Mouse (Mus musculus): ENCODE results near the gene Taf13. TPM values are rescaled to one million over a fixed set of nuclear protein-coding genes. Genes with fewer than 3 reads are reported as not detected.
"Not testable (repeated sequence)": the region's sequence is repeated elsewhere in the genome, so short reads cannot be mapped to it uniquely, and the experiment has no call there.

Gene Taf13
- polyA plus RNA-seq, 1 experiment from 2014 or later = 42.1 TPM

DNA sequence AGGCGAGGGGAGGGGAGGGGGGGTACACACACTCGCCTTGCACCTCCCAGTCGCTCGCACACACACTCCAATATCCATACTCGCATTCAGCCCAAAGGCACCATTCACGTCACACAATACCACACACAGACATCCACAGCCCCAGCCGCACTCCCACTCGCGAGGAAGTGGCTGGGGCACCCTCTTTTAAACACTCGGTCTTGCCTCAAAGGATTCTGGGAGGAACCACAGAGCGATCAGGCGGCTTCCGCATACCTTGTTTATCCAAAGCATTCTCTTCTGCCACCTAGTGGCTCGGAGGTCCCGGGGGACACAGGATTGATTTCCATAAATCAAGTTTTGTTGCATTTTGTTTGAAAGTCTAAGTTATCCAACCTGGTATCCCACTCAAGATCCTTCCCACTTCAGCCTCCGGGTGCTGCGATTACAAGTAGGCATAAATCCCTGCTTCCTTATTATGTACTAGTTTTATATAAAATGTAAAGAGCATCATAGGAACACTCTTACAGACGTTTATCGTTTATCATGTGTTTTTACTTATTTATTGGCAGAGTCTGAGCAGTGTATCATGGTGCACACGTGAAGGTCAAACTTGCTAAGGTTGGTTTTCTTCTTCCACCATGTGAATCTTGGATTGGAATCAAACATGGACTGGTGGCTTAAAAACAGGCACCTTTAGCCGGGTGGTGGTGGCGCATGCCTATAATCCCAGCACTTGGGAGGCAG lies 16.7 kb upstream of the Taf13 start:
- peak overlapping the region; percentile 94 for H3K9ac ChIP-seq
- peak overlapping the region; percentile 83 for H3K4me2 ChIP-seq (replicated peaks)
- 19% methylated on average over 18 of the region's 22 CpGs for WGBS
- ATAC-seq (ENCODE audit: low FRiP score, low read depth) = peak; percentile 96
- no peaks in the 10 kb centered on the region for H3K27me3 ChIP-seq
- peaks cover 27% of the 10 kb centered on the region for H3K36me3 ChIP-seq
- H3K27ac ChIP-seq = peak overlapping the region; percentile 86
- H3K9me3 ChIP-seq = no peaks in the 10 kb centered on the region
- peak overlapping the region; percentile 82 for H3K4me3 ChIP-seq
- H3K4me1 ChIP-seq = peaks cover 7% of the 10 kb centered on the region

GRCm38 (mm10) chr3:108557888-108558287 lies 13.6 kb upstream of the Taf13 start:
- no peak overlapping the region for H3K27ac ChIP-seq
- no peaks in the 10 kb centered on the region for H3K9me3 ChIP-seq
- no peak overlapping the region for H3K4me3 ChIP-seq
- ATAC-seq (ENCODE audit: low FRiP score, low read depth) = no peak
- 94% methylated on average over 4 of the region's 4 CpGs for WGBS
- no peaks in the 10 kb centered on the region for H3K27me3 ChIP-seq
- peaks cover 34% of the 10 kb centered on the region for H3K36me3 ChIP-seq
- no peak overlapping the region for H3K9ac ChIP-seq
- no peak overlapping the region for H3K4me2 ChIP-seq (replicated peaks)
- H3K4me1 ChIP-seq = peaks cover 23% of the 10 kb centered on the region

GRCm38 (mm10) chr3:108562133-108562730 lies 9.3 kb upstream of the Taf13 start, which contains the start of gene Tmem167b:
Gene Tmem167b, minus strand, starts transcription at chr3:108562466.
- under 1% methylated on average over 41 of the region's 45 CpGs for WGBS
- peak; percentile 96 for ATAC-seq (ENCODE audit: low FRiP score, low read depth)
- no peaks in the 10 kb centered on the region for H3K27me3 ChIP-seq
- peak within 1 kb of the TSS; percentile 87 for H3K4me2 ChIP-seq (replicated peaks)
- H3K4me1 ChIP-seq = peaks cover 20% of the 10 kb centered on the region
- H3K4me3 ChIP-seq = peak within 1 kb of the TSS; percentile 64
- H3K9me3 ChIP-seq = no peaks in the 10 kb centered on the region
- H3K36me3 ChIP-seq = peaks cover 28% of the 10 kb centered on the region
- H3K27ac ChIP-seq = peak within 1 kb of the TSS; percentile 85
- H3K9ac ChIP-seq = peak within 1 kb of the TSS; percentile 79

DNA sequence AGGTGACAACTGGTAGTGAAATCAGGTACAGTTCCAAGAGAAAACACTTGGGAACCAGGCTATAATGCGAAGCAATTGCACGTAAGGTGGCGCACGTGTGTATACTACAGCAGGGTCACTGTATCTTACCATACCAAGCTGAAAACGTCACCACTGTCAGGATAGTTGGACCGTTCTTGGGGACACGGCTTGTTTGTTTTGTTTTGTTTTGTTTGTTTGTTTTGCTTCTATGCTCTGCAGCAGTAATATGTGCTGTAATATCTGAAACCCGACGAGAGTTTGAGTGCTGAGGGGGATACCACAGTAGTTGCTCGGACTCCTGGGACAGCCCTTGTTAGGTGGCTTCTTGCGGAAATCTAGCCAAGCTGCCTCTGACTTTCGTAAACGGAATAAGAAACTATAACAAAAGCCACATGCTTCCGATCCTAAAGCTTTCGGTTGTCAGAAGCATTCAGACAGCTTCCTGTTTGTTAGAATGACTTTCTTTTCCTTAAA lies 8.7 kb upstream of the Taf13 start:
- Histone ChIP-seq H3K9me3 (no peaks in the 10 kb centered on the region), H3K9ac (peak overlapping the region; percentile 79), H3K27ac (peak overlapping the region; percentile 85), H3K27me3 (no peaks in the 10 kb centered on the region), H3K36me3 (peaks cover 24% of the 10 kb centered on the region), H3K4me3 (peak overlapping the region; percentile 64), H3K4me2 (replicated peaks) (peak overlapping the region; percentile 87), H3K4me1 (peaks cover 20% of the 10 kb centered on the region)
- 9% methylated on average over 15 of the region's 15 CpGs for WGBS
- peak; percentile 61 for ATAC-seq (ENCODE audit: low FRiP score, low read depth)

- 5% methylated on average over 4 of the region's 4 CpGs for WGBS
- Histone ChIP-seq H3K36me3 (peaks cover 19% of the 10 kb centered on the region), H3K4me1 (peaks cover 20% of the 10 kb centered on the region), H3K9me3 (no peaks in the 10 kb centered on the region), H3K27ac (peak overlapping the region; percentile 85), H3K4me3 (peak overlapping the region; percentile 64), H3K27me3 (no peaks in the 10 kb centered on the region), H3K4me2 (replicated peaks) (peak overlapping the region; percentile 87), H3K9ac (peak overlapping the region; percentile 79)
- ATAC-seq (ENCODE audit: low FRiP score, low read depth) = peak; percentile 2; the same call in 1 of the 2 replicates
Measured at GRCm38 (mm10) chr3:108563309-108563708, 8.2 kb upstream of the Taf13 start.

DNA sequence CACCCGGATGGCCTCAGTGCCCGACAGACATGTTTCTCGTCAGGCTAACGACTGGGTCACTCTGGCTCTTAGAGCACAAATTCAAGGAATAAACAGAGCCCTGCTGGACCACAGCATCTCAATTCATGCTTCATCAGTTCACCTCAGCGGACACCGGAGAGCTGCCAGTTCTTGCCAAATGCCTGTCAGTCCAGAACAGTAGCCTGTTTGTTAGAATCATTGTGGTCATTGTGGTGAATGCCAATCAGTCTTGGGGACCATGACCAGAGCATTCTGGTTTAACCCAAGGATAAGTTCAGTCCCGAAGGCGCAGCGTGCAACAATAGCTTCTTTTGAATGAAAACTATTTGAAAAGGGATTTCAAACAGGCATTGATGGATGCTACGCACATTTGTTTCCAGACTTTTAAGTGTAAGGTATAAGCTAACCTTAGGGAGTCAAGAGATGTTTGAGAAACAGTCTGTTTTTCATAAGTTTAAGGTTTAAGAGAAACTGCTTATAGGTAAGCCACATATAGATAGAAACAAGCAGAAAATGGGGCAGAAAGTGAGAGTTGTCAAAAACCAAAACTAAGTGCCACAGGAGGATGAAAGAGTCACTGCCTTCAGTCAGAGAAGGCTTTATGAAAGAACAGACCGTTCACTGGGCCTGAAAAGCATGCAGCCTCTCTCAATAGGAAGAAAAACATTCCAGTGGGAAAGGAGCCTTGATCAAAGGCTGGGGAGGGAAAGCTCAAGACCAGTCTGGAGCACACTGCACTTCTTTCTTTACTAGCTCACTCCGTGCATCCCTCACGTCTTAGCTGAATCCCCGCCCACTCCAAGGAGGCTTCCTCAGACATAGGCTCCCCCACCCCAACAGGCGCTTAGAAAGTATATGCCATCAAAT lies 3.3 kb upstream of the Taf13 start:
- H3K4me2 ChIP-seq (replicated peaks) = no peak overlapping the region
- no peaks in the 10 kb centered on the region for H3K36me3 ChIP-seq
- H3K9ac ChIP-seq = 0 out of 2 replicates have a peak overlapping the region, but pooled peaks have one; percentile 31

GRCm38 (mm10) chr3:108569636-108570035 lies 1.9 kb upstream of the Taf13 start:
- not testable (repeated sequence) for H3K9me3 ChIP-seq; ATAC-seq (ENCODE audit: low FRiP score, low read depth); H3K27me3 ChIP-seq; H3K27ac ChIP-seq; H3K4me3 ChIP-seq; H3K9ac ChIP-seq; H3K36me3 ChIP-seq; H3K4me2 ChIP-seq (replicated peaks)
- 51% methylated on average over 3 of the region's 3 CpGs for WGBS
- H3K4me1 ChIP-seq = peaks cover 20% of the 10 kb centered on the region

More for the DNA sequence above, 3.3 kb upstream of the Taf13 start:
- 62% methylated on average over 15 of the region's 15 CpGs for WGBS
- Histone ChIP-seq H3K4me1 (peaks cover 13% of the 10 kb centered on the region), H3K4me3 (no peak overlapping the region), H3K27ac (peak overlapping the region; percentile 8; the same call in 1 of the 2 replicates), H3K27me3 (no peaks in the 10 kb centered on the region; the same call in 1 of the 2 replicates), H3K9me3 (no peaks in the 10 kb centered on the region)
- no peak for ATAC-seq (ENCODE audit: low FRiP score, low read depth)

DNA sequence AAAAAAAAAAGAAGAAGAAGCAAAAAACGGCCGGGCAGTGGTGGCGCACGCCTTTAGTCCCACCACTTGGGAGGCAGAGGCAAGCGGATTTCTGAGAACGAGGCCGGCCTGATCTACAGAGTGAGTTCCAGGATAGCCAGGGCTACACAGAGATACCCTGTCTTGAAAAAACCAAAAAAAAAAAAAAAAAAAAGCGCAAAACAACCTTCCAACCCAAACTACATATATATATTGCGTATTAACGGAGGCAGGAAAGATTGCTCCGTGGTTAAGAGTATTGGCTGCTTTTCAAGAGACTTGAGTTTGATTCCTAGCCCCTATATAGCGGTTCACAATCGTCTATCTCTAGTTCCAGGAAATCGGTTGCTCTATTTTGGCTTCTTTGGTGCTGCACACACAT lies 685 bp upstream of the Taf13 start:
- Histone ChIP-seq H3K4me1 (peaks cover 20% of the 10 kb centered on the region), H3K36me3 (no peaks in the 10 kb centered on the region), H3K9me3 (no peaks in the 10 kb centered on the region), H3K4me2 (replicated peaks) (peak overlapping the region; percentile 79), H3K27ac (no peak overlapping the region), H3K27me3 (no peaks in the 10 kb centered on the region; the same call in 1 of the 2 replicates), H3K4me3 (peak overlapping the region; percentile 74; the same call in 1 of the 2 replicates), H3K9ac (no peak overlapping the region)
- no peak for ATAC-seq (ENCODE audit: low FRiP score, low read depth)
- WGBS = 88% methylated on average over 14 of the region's 14 CpGs

DNA sequence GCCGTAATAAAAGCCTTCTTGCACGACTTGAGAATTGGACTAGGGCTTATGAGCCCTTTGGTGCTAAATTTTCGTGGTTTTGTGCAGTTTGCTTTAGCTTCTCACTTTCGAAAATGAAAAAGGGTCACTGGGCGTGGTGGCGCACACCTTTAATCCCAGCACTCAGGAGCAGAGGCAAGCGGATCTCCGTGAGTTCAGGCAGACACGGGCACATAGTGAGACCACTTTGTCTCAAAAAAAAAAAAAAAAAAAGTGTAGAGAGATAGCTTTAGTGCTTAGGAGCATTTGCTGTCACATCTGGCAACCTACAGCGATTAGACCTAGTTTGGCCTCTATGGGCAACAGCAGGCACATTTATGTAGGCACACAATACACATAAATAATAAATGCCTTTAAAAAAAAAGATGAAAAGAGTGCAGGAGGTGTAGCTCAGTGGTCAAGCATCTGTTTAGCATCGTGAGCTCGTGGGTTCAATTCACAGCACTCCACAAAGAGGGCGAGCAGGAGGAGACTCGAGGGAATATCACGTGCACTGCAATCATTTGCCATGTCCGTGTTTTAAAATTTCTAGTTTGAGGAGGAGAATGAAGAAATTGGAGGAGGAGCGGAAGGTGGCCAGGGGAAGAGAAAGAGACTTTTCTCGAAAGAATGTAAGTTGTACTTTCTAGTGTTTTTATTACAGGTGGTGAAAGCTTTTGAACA lies 962 bp downstream of the Taf13 start:
- 40% methylated on average over 18 of the region's 18 CpGs for WGBS
- Histone ChIP-seq H3K9ac (peak overlapping the region; percentile 80), H3K27me3 (no peaks in the 10 kb centered on the region; the same call in 1 of the 2 replicates), H3K4me2 (replicated peaks) (peak overlapping the region; percentile 79), H3K27ac (no peak overlapping the region), H3K36me3 (no peaks in the 10 kb centered on the region; the same call in 1 of the 2 replicates), H3K9me3 (no peaks in the 10 kb centered on the region), H3K4me1 (peaks cover 20% of the 10 kb centered on the region), H3K4me3 (peak overlapping the region; percentile 74)
- ATAC-seq (ENCODE audit: low FRiP score, low read depth) = no peak

DNA sequence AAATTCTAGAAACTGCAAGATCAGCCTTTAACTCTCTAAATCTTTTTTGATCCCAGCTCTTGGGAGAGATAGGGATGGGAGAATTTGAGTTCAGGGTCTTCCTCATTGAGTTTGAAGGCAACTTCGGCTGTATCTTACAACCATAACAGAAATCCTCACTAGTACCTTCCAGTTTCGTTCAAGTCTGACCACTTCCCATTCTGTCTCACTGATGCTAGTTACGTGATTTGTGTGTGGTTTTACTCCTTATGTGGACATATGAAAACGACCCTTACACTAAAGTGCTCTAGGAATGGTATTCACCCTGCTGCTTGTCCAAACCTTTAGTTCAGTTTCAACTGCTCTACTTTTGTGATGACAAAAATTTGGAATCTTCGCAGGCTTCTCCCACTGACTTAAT lies 2.5 kb downstream of the Taf13 start:
- no peaks in the 10 kb centered on the region for H3K9me3 ChIP-seq
- H3K27ac ChIP-seq = no peak overlapping the region
- no peaks in the 10 kb centered on the region; the same call in 1 of the 2 replicates for H3K27me3 ChIP-seq
- no peak overlapping the region for H3K4me2 ChIP-seq (replicated peaks)
- peaks cover 14% of the 10 kb centered on the region for H3K36me3 ChIP-seq
- peaks cover 20% of the 10 kb centered on the region for H3K4me1 ChIP-seq
- 84% methylated on average over 5 of the region's 5 CpGs for WGBS
- no peak overlapping the region for H3K9ac ChIP-seq
- no peak overlapping the region for H3K4me3 ChIP-seq
- no peak for ATAC-seq (ENCODE audit: low FRiP score, low read depth)

- no peak overlapping the region for H3K27ac ChIP-seq
- no peaks in the 10 kb centered on the region for H3K4me1 ChIP-seq
- H3K9ac ChIP-seq = no peak overlapping the region
- WGBS = 82% methylated on average over 4 of the region's 4 CpGs
- ATAC-seq (ENCODE audit: low FRiP score, low read depth) = no peak
- H3K9me3 ChIP-seq = no peaks in the 10 kb centered on the region
- no peak overlapping the region for H3K4me2 ChIP-seq (replicated peaks)
- peaks cover 8% of the 10 kb centered on the region for H3K36me3 ChIP-seq
- no peak overlapping the region for H3K4me3 ChIP-seq
- no peaks in the 10 kb centered on the region for H3K27me3 ChIP-seq
Measured at GRCm38 (mm10) chr3:108584580-108584979, 13.1 kb downstream of the Taf13 start.
